Mouse (Mus musculus): ENCODE data around the gene Miga2. TPM values are rescaled to one million over a fixed set of nuclear protein-coding genes. Genes with fewer than 3 reads are reported as not detected.

The Miga2 gene
- polyA plus RNA-seq, 1 experiment from 2014 or later, result 23.9 TPM

DNA sequence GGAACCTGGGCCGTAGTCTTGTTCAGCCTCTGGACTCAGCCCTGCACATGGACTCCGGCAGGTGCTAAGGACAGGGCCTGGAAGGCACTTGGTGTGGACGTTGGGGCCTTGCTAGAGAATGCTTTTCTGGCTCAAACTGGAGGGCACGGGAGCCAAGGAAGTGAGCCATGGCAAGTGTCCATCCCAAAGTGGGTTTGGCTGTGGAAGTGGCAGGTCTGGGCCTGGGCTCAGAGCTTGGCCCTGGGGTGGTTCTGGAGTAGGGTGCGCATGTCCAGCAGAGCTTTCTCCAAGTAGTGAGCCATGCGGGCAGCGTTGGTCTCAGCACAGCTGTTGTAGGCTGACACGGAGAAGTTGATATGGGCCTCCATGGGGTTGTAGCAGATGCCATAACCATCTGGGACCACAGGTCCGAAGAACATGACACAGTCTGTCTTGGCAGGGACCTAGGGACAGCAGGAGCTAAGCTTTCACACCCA is 38.4 kb downstream of the Miga2 start:
- peaks cover 96% of the 10 kb centered on the region for H3K36me3 ChIP-seq
- no peaks in the 10 kb centered on the region for H3K4me1 ChIP-seq
- H3K4me3 ChIP-seq, result no peak overlapping the region
- no peak overlapping the region for H3K27ac ChIP-seq
- H3K9ac ChIP-seq, result no peak overlapping the region
- no peaks in the 10 kb centered on the region for H3K9me3 ChIP-seq
- no peak overlapping the region for H3K4me2 ChIP-seq
- ATAC-seq (ENCODE audit: insufficient number of reproducible peaks, insufficient read depth, low FRiP score, low TSS enrichment, low read depth), result no peak
- H3K27me3 ChIP-seq, result no peaks in the 10 kb centered on the region
- 89% methylated on average over 9 of the region's 9 CpGs for WGBS

DNA sequence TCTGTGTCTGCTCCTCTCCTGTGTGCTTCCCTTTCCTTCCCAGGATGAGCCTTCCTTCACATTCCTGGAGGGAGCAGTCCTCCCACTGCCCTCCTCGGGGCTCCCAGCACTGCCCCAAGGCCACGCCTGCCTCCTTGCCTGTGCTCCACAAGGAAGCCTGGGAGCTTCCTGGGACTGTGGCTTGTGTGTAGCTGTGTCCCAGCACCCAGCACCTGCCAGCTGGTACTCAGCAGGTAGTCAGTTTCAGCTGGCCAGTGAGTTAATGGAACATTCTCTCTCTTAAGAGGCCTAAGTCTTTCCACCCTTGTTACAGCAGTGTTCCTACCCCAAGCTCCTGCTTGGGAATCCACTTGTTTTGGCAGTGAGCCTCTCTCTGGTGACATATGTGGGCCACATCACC is 38.8 kb downstream of the Miga2 start:
- Histone ChIP-seq H3K27me3 (no peaks in the 10 kb centered on the region), H3K4me3 (no peak overlapping the region), H3K9me3 (no peaks in the 10 kb centered on the region), H3K4me1 (no peaks in the 10 kb centered on the region), H3K9ac (no peak overlapping the region), H3K36me3 (peaks cover 96% of the 10 kb centered on the region), H3K4me2 (no peak overlapping the region), H3K27ac (no peak overlapping the region)
- 68% methylated on average over 2 of the region's 2 CpGs for WGBS
- ATAC-seq (ENCODE audit: insufficient number of reproducible peaks, insufficient read depth, low FRiP score, low TSS enrichment, low read depth), result no peak

DNA sequence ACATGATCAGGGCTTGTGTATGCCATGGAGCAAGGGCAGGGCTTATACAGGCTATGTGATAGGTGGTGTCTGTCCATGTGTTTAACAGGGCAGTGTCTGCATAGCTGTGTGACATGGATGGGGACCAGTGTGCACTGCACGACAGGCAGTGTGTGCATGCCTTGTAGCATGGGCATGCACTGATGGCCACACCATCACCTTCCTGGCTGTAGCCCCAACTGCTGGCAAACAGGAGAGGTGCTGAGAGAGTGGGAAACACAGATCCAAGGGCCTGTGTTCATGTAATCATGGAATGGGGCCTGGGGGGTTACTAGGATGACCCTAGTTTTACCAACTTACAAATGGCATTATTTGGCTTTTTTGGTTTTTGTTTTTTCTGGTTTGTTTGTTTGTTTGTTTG is 39.8 kb downstream of the Miga2 start:
- H3K4me1 ChIP-seq, result no peaks in the 10 kb centered on the region
- no peaks in the 10 kb centered on the region for H3K9me3 ChIP-seq
- 95% methylated on average over 1 of the region's 1 CpGs for WGBS
- H3K27me3 ChIP-seq, result no peaks in the 10 kb centered on the region
- H3K4me3 ChIP-seq, result no peak overlapping the region
- no peak for ATAC-seq (ENCODE audit: insufficient number of reproducible peaks, insufficient read depth, low FRiP score, low TSS enrichment, low read depth)
- H3K36me3 ChIP-seq, result peaks cover 96% of the 10 kb centered on the region
- H3K9ac ChIP-seq, result no peak overlapping the region
- H3K4me2 ChIP-seq, result no peak overlapping the region
- H3K27ac ChIP-seq, result no peak overlapping the region

DNA sequence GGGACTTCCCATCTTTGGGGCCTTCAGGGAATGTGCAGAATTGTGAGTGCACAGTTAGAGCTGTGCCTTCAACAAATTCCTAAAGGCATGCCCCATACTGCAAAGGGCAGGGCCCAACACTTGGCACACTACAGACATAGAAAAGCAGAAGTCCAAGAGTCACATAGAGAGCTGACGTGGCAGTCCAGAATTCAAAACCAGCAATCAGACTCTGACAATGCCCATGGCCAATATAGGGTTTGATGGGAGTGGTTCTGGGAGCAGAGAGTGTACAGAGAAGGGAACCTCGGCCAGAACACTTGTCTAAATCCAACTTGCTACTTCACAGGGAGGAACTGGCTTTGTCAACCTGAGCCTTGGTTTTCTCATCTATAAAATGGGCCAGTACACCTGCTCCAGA is 43.2 kb downstream of the Miga2 start:
- Histone ChIP-seq H3K4me3 (no peak overlapping the region), H3K4me2 (no peak overlapping the region), H3K9ac (no peak overlapping the region), H3K36me3 (peaks cover 75% of the 10 kb centered on the region), H3K9me3 (no peaks in the 10 kb centered on the region), H3K27me3 (no peaks in the 10 kb centered on the region), H3K4me1 (no peaks in the 10 kb centered on the region), H3K27ac (no peak overlapping the region)
- WGBS, result 87% methylated on average over 2 of the region's 2 CpGs
- ATAC-seq (ENCODE audit: insufficient number of reproducible peaks, insufficient read depth, low FRiP score, low TSS enrichment, low read depth), result no peak

DNA sequence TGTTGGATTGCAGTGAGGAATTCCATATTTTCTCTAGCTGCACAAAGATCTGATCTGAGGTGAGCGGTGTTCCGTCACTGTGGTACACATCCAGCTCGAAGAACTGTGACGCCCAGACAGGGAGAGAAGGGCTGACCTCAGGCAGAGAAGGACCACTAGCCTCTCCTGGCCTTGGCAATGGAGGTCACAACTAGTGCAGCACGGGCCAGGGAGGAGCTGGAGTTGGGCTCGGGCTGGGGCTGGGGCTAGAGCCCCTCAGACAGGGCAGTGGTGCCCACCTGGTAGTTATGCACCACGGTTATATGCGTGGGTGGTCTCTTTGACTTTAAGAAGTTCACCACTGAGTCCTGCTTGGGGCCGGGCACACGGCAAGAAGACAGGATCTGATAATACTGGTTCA is 43.7 kb downstream of the Miga2 start:
- H3K4me3 ChIP-seq, result no peak overlapping the region
- H3K27me3 ChIP-seq, result no peaks in the 10 kb centered on the region
- H3K9me3 ChIP-seq, result no peaks in the 10 kb centered on the region
- no peaks in the 10 kb centered on the region for H3K4me1 ChIP-seq
- H3K27ac ChIP-seq, result no peak overlapping the region
- WGBS, result 90% methylated on average over 10 of the region's 10 CpGs
- ATAC-seq (ENCODE audit: insufficient number of reproducible peaks, insufficient read depth, low FRiP score, low TSS enrichment, low read depth), result no peak
- H3K9ac ChIP-seq, result no peak overlapping the region
- H3K36me3 ChIP-seq, result peaks cover 69% of the 10 kb centered on the region
- H3K4me2 ChIP-seq, result no peak overlapping the region

DNA sequence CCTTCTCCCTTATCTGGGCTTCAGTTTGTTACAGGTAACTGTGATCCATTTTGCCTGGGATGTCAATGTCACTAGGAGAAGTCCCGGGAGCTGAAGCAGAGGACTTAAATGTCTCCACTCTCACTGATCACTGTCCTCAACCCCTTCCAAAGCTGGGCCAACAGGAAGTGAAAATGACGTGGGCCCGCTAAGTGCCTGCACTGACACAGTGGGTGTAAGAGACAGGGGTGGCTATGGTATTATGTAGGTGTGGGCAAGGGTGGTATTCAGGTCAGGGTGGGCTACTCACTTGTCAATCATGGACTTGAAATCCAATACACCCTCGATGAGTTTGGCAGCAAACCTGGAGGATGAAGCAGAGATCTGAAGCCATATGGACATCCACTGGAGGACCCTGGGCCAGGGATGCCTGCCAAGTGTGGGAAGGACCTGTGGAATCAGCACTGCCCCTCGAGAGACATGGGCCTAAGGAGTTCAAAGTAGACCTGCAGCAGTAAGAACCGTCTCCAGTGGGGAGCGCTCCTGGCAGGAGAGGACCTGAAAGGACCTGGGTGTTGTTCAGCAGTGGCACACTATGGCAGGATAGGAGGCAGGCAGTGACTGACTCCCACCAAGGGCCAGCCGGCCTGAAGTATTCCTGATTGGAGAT is 44.5 kb downstream of the Miga2 start:
- no peak for ATAC-seq (ENCODE audit: insufficient number of reproducible peaks, insufficient read depth, low FRiP score, low TSS enrichment, low read depth)
- Histone ChIP-seq H3K9ac (no peak overlapping the region), H3K36me3 (peaks cover 61% of the 10 kb centered on the region), H3K9me3 (no peaks in the 10 kb centered on the region), H3K27ac (no peak overlapping the region), H3K4me1 (peaks cover 1% of the 10 kb centered on the region), H3K4me2 (no peak overlapping the region), H3K4me3 (no peak overlapping the region), H3K27me3 (no peaks in the 10 kb centered on the region)
- WGBS, result 85% methylated on average over 8 of the region's 8 CpGs

DNA sequence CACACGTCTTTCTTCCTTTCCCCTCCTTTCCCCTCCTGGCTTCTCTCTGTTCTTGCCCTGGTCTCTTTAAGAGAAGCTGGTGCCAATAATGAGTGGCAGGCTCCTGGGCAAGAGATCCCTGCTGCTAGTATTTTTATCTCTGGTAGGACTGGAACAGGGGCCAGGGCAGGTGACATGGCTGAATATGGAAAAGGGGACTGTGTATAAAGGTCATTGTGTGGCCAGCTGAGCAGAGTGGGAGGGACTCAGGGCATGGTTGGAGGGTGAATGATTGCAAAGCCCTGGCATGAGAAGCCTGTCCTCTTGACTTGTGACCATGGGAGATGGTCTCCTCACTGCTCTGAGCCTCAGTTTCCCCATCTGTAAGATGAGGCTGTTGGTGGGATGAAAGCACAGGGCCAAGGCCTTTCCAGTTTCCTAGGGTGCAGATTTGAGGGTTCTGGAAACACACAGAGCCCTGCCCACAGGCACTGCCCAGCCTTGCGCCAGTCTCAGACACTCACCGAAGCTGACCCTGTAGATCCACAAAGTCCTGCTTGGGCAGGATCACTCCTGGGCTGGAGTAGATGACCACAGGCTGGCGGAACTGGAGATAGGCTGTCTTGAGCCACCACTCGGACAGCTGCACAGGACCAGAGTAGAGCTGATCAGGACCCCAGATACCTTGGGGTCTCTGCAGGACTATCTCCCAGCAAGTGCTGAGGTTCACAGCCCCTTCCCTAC is 45.6 kb downstream of the Miga2 start:
- no peaks in the 10 kb centered on the region for H3K9me3 ChIP-seq
- peaks cover 12% of the 10 kb centered on the region for H3K4me1 ChIP-seq
- H3K4me2 ChIP-seq, result no peak overlapping the region
- 90% methylated on average over 4 of the region's 5 CpGs for WGBS
- H3K27me3 ChIP-seq, result no peaks in the 10 kb centered on the region
- H3K36me3 ChIP-seq, result peaks cover 54% of the 10 kb centered on the region
- H3K27ac ChIP-seq, result no peak overlapping the region
- ATAC-seq (ENCODE audit: insufficient number of reproducible peaks, insufficient read depth, low FRiP score, low TSS enrichment, low read depth), result no peak
- no peak overlapping the region for H3K4me3 ChIP-seq
- no peak overlapping the region for H3K9ac ChIP-seq

DNA sequence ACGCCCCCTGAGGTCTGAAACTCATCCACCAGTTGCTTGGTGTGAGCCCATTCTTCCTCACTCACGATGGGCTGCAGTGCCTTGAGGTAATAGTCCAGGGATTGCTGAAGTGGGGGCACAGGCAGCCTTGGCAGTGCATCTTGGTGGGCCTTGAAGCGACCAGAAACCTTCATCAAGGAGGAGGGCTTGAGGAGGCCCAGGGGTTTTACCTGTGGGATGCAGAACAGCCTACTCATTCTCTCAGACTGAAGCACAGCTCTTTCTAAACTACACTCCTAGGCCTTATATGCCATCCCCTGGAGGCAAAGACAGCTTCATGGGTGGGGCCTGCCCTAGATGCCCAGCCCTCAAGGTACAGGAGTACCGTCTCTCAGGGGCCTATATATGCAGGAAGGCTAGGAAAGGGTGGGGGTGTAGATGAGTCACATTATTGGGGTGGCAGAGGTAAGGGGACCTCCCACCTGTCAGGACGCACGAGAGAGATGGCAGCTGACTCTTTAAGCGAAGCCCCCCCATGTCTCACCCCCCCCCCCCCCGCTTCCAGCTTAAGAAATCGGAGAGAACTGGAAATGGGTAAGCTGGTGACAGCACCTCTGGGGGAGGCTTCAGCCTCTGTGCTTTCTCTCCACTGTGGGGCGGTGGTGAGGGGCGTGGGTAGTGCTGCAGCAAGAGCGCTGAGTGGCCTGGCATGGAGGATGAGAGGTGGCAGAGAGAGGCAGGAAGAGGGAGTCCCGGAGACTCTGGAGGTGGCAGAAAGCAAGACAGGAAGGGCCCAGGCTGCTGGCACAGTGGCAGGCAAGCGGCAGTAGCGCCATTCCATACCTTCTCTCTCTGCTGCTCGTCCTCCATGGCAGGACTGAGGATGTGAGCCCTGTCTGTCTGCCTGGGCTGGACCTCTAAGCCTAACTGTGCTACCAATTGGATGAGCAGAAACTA is 49.3 kb downstream of the Miga2 start:
- peaks cover 17% of the 10 kb centered on the region for H3K36me3 ChIP-seq
- H3K27ac ChIP-seq, result no peak overlapping the region
- no peak overlapping the region; the same call in 1 of the 2 replicates for H3K4me2 ChIP-seq
- H3K9me3 ChIP-seq, result no peaks in the 10 kb centered on the region
- peak overlapping the region; percentile 44; the same call in 1 of the 2 replicates for H3K9ac ChIP-seq
- H3K4me1 ChIP-seq, result peaks cover 29% of the 10 kb centered on the region
- no peak for ATAC-seq (ENCODE audit: insufficient number of reproducible peaks, insufficient read depth, low FRiP score, low TSS enrichment, low read depth)
- no peak overlapping the region for H3K4me3 ChIP-seq
- no peaks in the 10 kb centered on the region for H3K27me3 ChIP-seq
- WGBS, result 78% methylated on average over 16 of the region's 16 CpGs

DNA sequence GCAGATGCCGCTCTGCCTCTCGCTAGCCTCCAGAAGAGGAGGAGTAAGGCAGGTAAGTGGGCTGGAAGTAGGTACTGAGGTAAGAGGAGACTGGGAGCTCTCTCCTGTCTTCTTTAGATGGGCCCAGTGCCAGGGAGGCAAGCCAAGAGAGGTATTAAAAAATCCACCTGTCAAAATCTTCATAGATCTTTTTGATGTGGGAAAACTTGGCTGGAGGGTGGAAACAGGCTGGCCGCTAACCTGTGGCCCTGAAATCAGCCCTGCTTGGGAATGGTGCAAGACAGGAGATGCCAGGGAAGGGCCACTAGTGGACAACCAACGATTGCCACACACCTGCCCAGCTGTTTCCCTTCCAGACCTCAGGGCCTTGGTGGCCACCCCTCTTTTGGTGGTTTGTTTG is 50.1 kb downstream of the Miga2 start:
- WGBS, result 76% methylated on average over 4 of the region's 4 CpGs
- H3K4me3 ChIP-seq, result peak overlapping the region; percentile 90; the same call in 1 of the 2 replicates
- H3K4me1 ChIP-seq, result peaks cover 37% of the 10 kb centered on the region
- H3K36me3 ChIP-seq, result peaks cover 9% of the 10 kb centered on the region; the same call in 1 of the 2 replicates
- ATAC-seq (ENCODE audit: insufficient number of reproducible peaks, insufficient read depth, low FRiP score, low TSS enrichment, low read depth), result no peak
- H3K27ac ChIP-seq, result no peak overlapping the region
- no peaks in the 10 kb centered on the region for H3K9me3 ChIP-seq
- no peak overlapping the region; the same call in 1 of the 2 replicates for H3K4me2 ChIP-seq
- H3K9ac ChIP-seq, result 0 out of 2 replicates have a peak overlapping the region, but pooled peaks have one; percentile 11
- H3K27me3 ChIP-seq, result no peaks in the 10 kb centered on the region

DNA sequence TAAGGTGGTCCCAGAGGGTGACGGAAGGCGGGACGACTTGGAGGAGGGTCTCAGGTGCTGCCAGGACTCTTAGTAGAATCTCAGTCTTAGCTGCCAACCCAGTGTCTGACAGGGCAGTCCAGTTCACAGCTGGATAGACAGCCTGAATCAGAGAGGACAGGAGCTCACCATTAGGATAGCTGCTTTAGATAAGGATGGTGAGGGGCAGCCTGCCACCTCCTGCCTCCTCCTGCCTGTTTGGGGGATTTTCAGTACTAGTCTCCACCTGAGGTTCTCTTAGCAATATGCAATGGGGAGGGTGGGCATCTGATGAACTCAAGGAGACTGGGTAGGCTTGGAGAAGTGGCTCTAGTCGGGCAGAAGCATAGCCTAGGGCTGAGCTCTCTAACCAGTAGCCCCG is 50.6 kb downstream of the Miga2 start:
- no peak for ATAC-seq (ENCODE audit: insufficient number of reproducible peaks, insufficient read depth, low FRiP score, low TSS enrichment, low read depth)
- H3K36me3 ChIP-seq, result peaks cover 5% of the 10 kb centered on the region; the same call in 1 of the 2 replicates
- H3K9ac ChIP-seq, result peak overlapping the region; percentile 95
- no peaks in the 10 kb centered on the region for H3K9me3 ChIP-seq
- H3K27me3 ChIP-seq, result no peaks in the 10 kb centered on the region
- H3K4me3 ChIP-seq, result peak overlapping the region; percentile 90
- WGBS, result 52% methylated on average over 5 of the region's 5 CpGs
- H3K4me2 ChIP-seq, result peak overlapping the region; percentile 68
- no peak overlapping the region for H3K27ac ChIP-seq
- peaks cover 42% of the 10 kb centered on the region for H3K4me1 ChIP-seq

DNA sequence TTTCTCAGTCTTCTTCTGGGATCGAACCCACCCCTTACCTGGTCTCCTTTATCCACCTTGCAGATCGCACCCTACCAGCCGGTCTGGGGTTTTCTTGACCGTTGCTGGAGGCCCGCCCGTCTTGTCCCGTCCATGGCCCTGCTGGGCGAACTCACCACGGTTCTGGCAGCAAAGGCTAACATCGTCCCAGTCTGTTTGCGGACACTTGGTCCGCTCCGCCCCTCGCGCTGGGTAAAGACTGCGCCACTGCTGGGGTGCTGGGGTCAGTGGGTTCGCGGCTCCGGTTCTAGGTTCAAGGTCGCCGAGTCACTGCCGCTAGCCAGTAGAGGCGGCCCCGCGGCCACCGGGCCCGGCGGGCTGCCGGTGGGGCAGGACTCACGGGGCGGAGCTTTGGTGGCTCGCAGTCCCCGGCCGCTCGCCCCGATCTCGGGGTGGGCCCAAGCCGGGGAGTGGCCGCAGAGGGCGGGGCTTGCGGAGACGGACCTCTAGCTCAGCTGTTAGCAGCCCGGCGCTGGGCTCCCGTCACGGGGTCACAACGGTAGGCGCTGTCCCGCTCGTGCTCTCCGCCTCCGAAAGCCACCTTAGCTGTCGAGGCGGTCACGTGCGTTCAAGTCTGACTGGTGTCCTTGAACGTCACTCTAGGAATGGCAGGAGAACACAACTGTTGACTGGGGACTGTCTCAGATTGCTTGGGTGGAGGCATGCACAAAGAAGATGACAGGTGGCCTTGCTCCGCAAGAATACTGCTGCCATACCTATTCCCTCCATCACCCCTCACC is 51.3 kb downstream of the Miga2 start, which contains the start of gene Crat:
Gene Crat, minus strand, starts transcription at position 657 of the 779 bp plus-strand sequence.
- ATAC-seq (ENCODE audit: insufficient number of reproducible peaks, insufficient read depth, low FRiP score, low TSS enrichment, low read depth), result peak; percentile 80
- H3K4me2 ChIP-seq, result peak within 1 kb of the TSS; percentile 68
- under 1% methylated on average over 58 of the region's 58 CpGs for WGBS
- H3K36me3 ChIP-seq, result no peaks in the 10 kb centered on the region
- peak within 1 kb of the TSS; percentile 90 for H3K4me3 ChIP-seq
- peaks cover 42% of the 10 kb centered on the region for H3K4me1 ChIP-seq
- peak within 1 kb of the TSS; percentile 95 for H3K9ac ChIP-seq
- H3K9me3 ChIP-seq, result no peaks in the 10 kb centered on the region
- peak within 1 kb of the TSS; percentile 98 for H3K27ac ChIP-seq
- no peaks in the 10 kb centered on the region for H3K27me3 ChIP-seq
